Mouse (Mus musculus): ENCODE measurements around the gene Gprin2. TPM values are rescaled to one million over a fixed set of nuclear protein-coding genes. Genes with fewer than 3 reads are reported as not detected.

Gene Gprin2
- polyA plus RNA-seq, 1 experiment from 2014 or later, result 1.2 TPM

- no peak overlapping the region for H3K4me3 ChIP-seq
- no peak for DNase-seq (ENCODE audit: low spot score)
- H3K36me3 ChIP-seq, result no peaks in the 10 kb centered on the region
- peaks cover 46% of the 10 kb centered on the region for H3K27me3 ChIP-seq (ENCODE audit: insufficient read depth, poor library complexity, severe bottlenecking)
- H3K4me1 ChIP-seq (replicated peaks), result peaks cover 7% of the 10 kb centered on the region
- H3K9me3 ChIP-seq, result no peaks in the 10 kb centered on the region
- WGBS, result 72% methylated on average over 5 of the region's 5 CpGs
- H3K27ac ChIP-seq, result no peak overlapping the region
These were observed 20.1 kb upstream of the Gprin2 start for GRCm38 (mm10) chr14:34221416-34222077.

GRCm38 (mm10) chr14:34220426-34220825 lies 19.0 kb upstream of the Gprin2 start:
- H3K27ac ChIP-seq, result no peak overlapping the region
- peaks cover 47% of the 10 kb centered on the region for H3K27me3 ChIP-seq (ENCODE audit: insufficient read depth, poor library complexity, severe bottlenecking)
- DNase-seq (ENCODE audit: low spot score), result no peak
- H3K36me3 ChIP-seq, result no peaks in the 10 kb centered on the region
- 81% methylated on average over 5 of the region's 5 CpGs for WGBS
- peak overlapping the region; percentile 45; the same call in 1 of the 2 replicates for H3K4me3 ChIP-seq
- peaks cover 5% of the 10 kb centered on the region for H3K4me1 ChIP-seq (replicated peaks)
- H3K9me3 ChIP-seq, result no peaks in the 10 kb centered on the region

GRCm38 (mm10) chr14:34219786-34220198 lies 18.3 kb upstream of the Gprin2 start:
- H3K9me3 ChIP-seq, result no peaks in the 10 kb centered on the region
- no peaks in the 10 kb centered on the region for H3K36me3 ChIP-seq
- no peak for DNase-seq (ENCODE audit: low spot score)
- no peak overlapping the region; the same call in 1 of the 2 replicates for H3K27ac ChIP-seq
- 6% methylated on average over 29 of the region's 29 CpGs for WGBS
- peak overlapping the region; percentile 45 for H3K4me3 ChIP-seq
- H3K4me1 ChIP-seq (replicated peaks), result peaks cover 5% of the 10 kb centered on the region
- peaks cover 47% of the 10 kb centered on the region for H3K27me3 ChIP-seq (ENCODE audit: insufficient read depth, poor library complexity, severe bottlenecking)

GRCm38 (mm10) chr14:34219295-34219694 lies 17.8 kb upstream of the Gprin2 start, which contains the start of gene Syt15:
TSS of gene Syt15 (plus strand) at chr14:34219595.
- H3K36me3 ChIP-seq, result no peaks in the 10 kb centered on the region
- H3K9me3 ChIP-seq, result no peaks in the 10 kb centered on the region
- H3K4me3 ChIP-seq, result peak within 1 kb of the TSS; percentile 45
- DNase-seq (ENCODE audit: low spot score), result no peak
- H3K27ac ChIP-seq, result no peak within 1 kb of the TSS; the same call in 1 of the 2 replicates
- WGBS, result 75% methylated on average over 6 of the region's 6 CpGs
- H3K4me1 ChIP-seq (replicated peaks), result peaks cover 5% of the 10 kb centered on the region
- peaks cover 47% of the 10 kb centered on the region for H3K27me3 ChIP-seq (ENCODE audit: insufficient read depth, poor library complexity, severe bottlenecking)

- Histone ChIP-seq H3K36me3 (no peaks in the 10 kb centered on the region), H3K27ac (no peak overlapping the region), H3K27me3 (ENCODE audit: insufficient read depth, poor library complexity, severe bottlenecking) (peaks cover 33% of the 10 kb centered on the region), H3K4me1 (replicated peaks) (peaks cover 5% of the 10 kb centered on the region), H3K9me3 (no peaks in the 10 kb centered on the region), H3K4me3 (no peak overlapping the region)
- no peak for DNase-seq (ENCODE audit: low spot score)
- WGBS, result 75% methylated on average over 6 of the region's 6 CpGs
These were observed 14.1 kb upstream of the Gprin2 start for GRCm38 (mm10) chr14:34215451-34216127.

GRCm38 (mm10) chr14:34209942-34210341 lies 8.5 kb upstream of the Gprin2 start:
- no peaks in the 10 kb centered on the region for H3K27me3 ChIP-seq (ENCODE audit: insufficient read depth, poor library complexity, severe bottlenecking)
- DNase-seq (ENCODE audit: low spot score), result no peak
- H3K36me3 ChIP-seq, result no peaks in the 10 kb centered on the region
- H3K4me1 ChIP-seq (replicated peaks), result no peaks in the 10 kb centered on the region
- H3K27ac ChIP-seq, result no peak overlapping the region
- H3K9me3 ChIP-seq, result no peaks in the 10 kb centered on the region
- 90% methylated on average over 4 of the region's 4 CpGs for WGBS
- H3K4me3 ChIP-seq, result no peak overlapping the region

- no peak overlapping the region for H3K27ac ChIP-seq
- DNase-seq (ENCODE audit: low spot score), result no peak
- no peaks in the 10 kb centered on the region for H3K4me1 ChIP-seq (replicated peaks)
- no peak overlapping the region for H3K4me3 ChIP-seq
- 59% methylated on average over 4 of the region's 4 CpGs for WGBS
- no peaks in the 10 kb centered on the region for H3K9me3 ChIP-seq
- no peaks in the 10 kb centered on the region for H3K36me3 ChIP-seq
- H3K27me3 ChIP-seq (ENCODE audit: insufficient read depth, poor library complexity, severe bottlenecking), result no peaks in the 10 kb centered on the region
These were observed 7.6 kb upstream of the Gprin2 start for GRCm38 (mm10) chr14:34209080-34209479.

GRCm38 (mm10) chr14:34208651-34209050 lies 7.2 kb upstream of the Gprin2 start:
- Histone ChIP-seq H3K4me1 (replicated peaks) (no peaks in the 10 kb centered on the region), H3K27ac (no peak overlapping the region), H3K4me3 (no peak overlapping the region), H3K36me3 (no peaks in the 10 kb centered on the region), H3K9me3 (no peaks in the 10 kb centered on the region), H3K27me3 (ENCODE audit: insufficient read depth, poor library complexity, severe bottlenecking) (no peaks in the 10 kb centered on the region)
- DNase-seq (ENCODE audit: low spot score), result no peak
- 54% methylated on average over 2 of the region's 2 CpGs for WGBS

GRCm38 (mm10) chr14:34207996-34208395 lies 6.5 kb upstream of the Gprin2 start:
- 83% methylated on average over 6 of the region's 6 CpGs for WGBS
- H3K4me3 ChIP-seq, result no peak overlapping the region
- H3K27me3 ChIP-seq (ENCODE audit: insufficient read depth, poor library complexity, severe bottlenecking), result peaks cover 6% of the 10 kb centered on the region; the same call in 1 of the 2 replicates
- no peaks in the 10 kb centered on the region for H3K36me3 ChIP-seq
- H3K9me3 ChIP-seq, result no peaks in the 10 kb centered on the region
- no peak overlapping the region for H3K27ac ChIP-seq
- no peaks in the 10 kb centered on the region for H3K4me1 ChIP-seq (replicated peaks)
- no peak for DNase-seq (ENCODE audit: low spot score)

- Histone ChIP-seq H3K4me3 (peak overlapping the region; percentile 84), H3K36me3 (no peaks in the 10 kb centered on the region), H3K4me1 (replicated peaks) (peaks cover 20% of the 10 kb centered on the region), H3K9me3 (no peaks in the 10 kb centered on the region), H3K27me3 (ENCODE audit: insufficient read depth, poor library complexity, severe bottlenecking) (peaks cover 52% of the 10 kb centered on the region), H3K27ac (peak overlapping the region; percentile 73)
- peak; percentile 41 for DNase-seq (ENCODE audit: low spot score)
- WGBS, result 3% methylated on average over 19 of the region's 19 CpGs
These were observed 669 bp downstream of the Gprin2 start for GRCm38 (mm10) chr14:34200738-34201230.

GRCm38 (mm10) chr14:34196706-34197105 lies 4.7 kb downstream of the Gprin2 start:
- no peak for DNase-seq (ENCODE audit: low spot score)
- Histone ChIP-seq H3K9me3 (no peaks in the 10 kb centered on the region), H3K36me3 (no peaks in the 10 kb centered on the region), H3K27ac (no peak overlapping the region; the same call in 1 of the 2 replicates), H3K4me3 (no peak overlapping the region), H3K27me3 (ENCODE audit: insufficient read depth, poor library complexity, severe bottlenecking) (peaks cover 41% of the 10 kb centered on the region), H3K4me1 (replicated peaks) (peaks cover 19% of the 10 kb centered on the region)
- WGBS, result 43% methylated on average over 4 of the region's 4 CpGs

GRCm38 (mm10) chr14:34195466-34195865 lies 6.0 kb downstream of the Gprin2 start:
- Histone ChIP-seq H3K4me3 (no peak overlapping the region), H3K36me3 (no peaks in the 10 kb centered on the region), H3K27ac (no peak overlapping the region), H3K4me1 (replicated peaks) (peaks cover 6% of the 10 kb centered on the region), H3K27me3 (ENCODE audit: insufficient read depth, poor library complexity, severe bottlenecking) (peaks cover 30% of the 10 kb centered on the region), H3K9me3 (no peaks in the 10 kb centered on the region)
- 91% methylated on average over 15 of the region's 15 CpGs for WGBS
- no peak for DNase-seq (ENCODE audit: low spot score)

GRCm38 (mm10) chr14:34193879-34194278 lies 7.6 kb downstream of the Gprin2 start:
- H3K27me3 ChIP-seq (ENCODE audit: insufficient read depth, poor library complexity, severe bottlenecking), result peaks cover 14% of the 10 kb centered on the region; the same call in 1 of the 2 replicates
- H3K27ac ChIP-seq, result no peak overlapping the region
- WGBS, result 82% methylated on average over 4 of the region's 4 CpGs
- DNase-seq (ENCODE audit: low spot score), result no peak
- no peaks in the 10 kb centered on the region for H3K9me3 ChIP-seq
- no peak overlapping the region for H3K4me3 ChIP-seq
- H3K4me1 ChIP-seq (replicated peaks), result 0 out of 2 replicates have a peak, but pooled peaks cover 5% of the 10 kb centered on the region
- no peaks in the 10 kb centered on the region for H3K36me3 ChIP-seq

Measured in hindbrain, embryonic 10.5 days (tissue).